Mouse (Mus musculus) megakaryocyte, adult 5-6 weeks (primary cell): Measurements from ENCODE around the gene Fastkd3. TPM values are rescaled to one million over a fixed set of nuclear protein-coding genes. Genes with fewer than 3 reads are reported as not detected.

Experiments used
- ATAC-seq: 2 replicates; pipeline ENCODE4 v1.8.0; 2016; ENCODE audit warnings: mild to moderate bottlenecking, inconsistent platforms; ENCODE audit not compliant: poor library complexity, severe bottlenecking
- total RNA-seq, 2 experiments: library from RNA; stranded (forward) in 1 of 2; stranded (reverse) in 1 of 2; fragments of 153-499, 151-499 nt in 1 of 2; fragments of 221-1000, 200-1000 nt in 1 of 2; gene quantifications; 2 replicates each; pipeline versions ENCODE4 v1.2.3 to v1.2.4; 2015 to 2017

Gene Fastkd3
- total RNA-seq, 2 experiments from 2014 or later, result 7.2 to 13.6 TPM

DNA sequence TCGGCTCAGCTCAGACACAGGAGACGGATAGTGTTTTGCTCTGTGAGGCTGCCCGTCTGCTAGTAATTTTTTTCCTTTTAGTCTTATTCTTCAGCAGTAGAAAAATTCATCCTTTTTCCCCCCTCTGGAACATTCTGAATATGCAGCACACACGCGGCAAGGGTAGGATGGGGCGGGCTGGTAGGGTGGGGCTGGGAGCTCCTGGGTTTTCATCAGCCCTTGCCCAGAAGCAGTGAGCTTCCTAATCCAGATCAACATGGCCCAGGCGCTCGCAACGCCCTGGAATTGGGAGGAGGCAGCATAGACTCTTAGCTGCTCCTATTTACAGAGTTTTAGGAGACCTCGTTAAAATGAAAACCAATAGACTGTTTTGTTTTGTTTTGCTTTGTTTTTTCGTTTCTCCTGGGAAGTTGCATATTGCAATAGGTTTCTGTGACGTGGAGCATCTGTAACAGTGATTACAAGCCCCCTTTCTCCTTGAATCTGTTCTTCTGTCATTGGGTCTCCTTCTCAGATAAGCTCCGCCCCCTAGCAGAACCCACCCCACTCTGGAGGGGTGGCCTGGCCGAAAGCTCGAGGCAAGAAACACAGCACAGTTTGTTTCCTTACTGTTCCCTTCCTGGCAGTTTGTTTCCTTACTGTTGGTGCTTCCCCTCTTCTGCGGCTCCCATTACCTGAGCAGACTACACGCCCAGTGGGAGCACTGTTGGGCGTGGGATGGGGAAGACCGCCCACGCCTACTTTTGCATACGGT is 25.8 kb downstream of the Fastkd3 start:
- ATAC-seq, result no peak

DNA sequence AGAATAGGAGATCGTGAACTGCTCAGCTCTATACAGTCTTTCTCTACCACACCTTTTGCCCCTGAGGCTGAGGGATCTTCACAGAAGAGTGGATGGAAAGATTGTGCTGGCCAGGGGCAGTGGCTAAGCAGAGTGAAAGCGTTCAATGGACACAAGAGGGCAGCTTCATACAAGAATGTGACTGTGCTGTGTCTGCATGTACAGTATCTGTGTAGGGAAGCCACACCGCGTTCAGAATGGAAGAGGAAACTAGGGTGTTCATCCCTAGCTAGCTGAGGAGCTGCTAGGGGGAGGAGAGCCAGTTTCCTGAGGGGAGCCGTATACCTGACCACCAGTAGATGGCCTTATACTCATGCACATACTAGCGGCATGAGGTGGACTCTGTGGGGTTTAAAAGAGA is 40.8 kb downstream of the Fastkd3 start:
- ATAC-seq, result no peak

DNA sequence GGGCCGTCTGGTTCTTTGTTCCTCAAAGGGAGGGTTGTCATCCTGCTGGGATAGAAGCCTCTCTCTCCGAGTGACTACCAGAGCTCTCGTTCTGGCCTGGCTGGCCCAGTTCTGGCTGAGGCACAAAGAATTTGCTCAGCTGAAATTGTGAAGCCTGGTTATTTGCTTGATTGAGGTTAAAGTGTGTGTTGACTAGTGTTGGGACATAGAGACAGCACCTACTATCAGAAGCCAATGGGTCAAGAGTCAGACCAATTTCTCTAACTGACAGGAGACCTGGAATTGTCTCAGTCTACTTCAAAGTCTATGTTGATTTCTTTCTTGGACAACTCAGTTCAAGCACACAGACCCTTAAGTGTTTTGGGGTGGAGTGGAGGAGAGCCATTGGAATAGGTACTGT is 45.0 kb downstream of the Fastkd3 start:
- no peak for ATAC-seq

Other genes starting within 250 kb of the Fastkd3 start
- gene Mtrr, start 85 bp upstream of the Fastkd3 start, total RNA-seq (2015), result 4.8 and 6.6 TPM in 2 replicates
- gene Mtrr, start 85 bp upstream of the Fastkd3 start, total RNA-seq (2017), result 7.2 and 8.0 TPM in 2 replicates
- not detected in 2 replicates for gene 1700001L19Rik, start 15.2 kb downstream of the Fastkd3 start, total RNA-seq (2015)
- gene 1700001L19Rik, start 15.2 kb downstream of the Fastkd3 start, total RNA-seq (2017), result not detected in 2 replicates